Mouse (Mus musculus) thymus, postnatal 0 days (tissue): ENCODE measurements around the gene Eps8l3. TPM values are rescaled to one million over a fixed set of nuclear protein-coding genes. Genes with fewer than 3 reads are reported as not detected.

ENCODE experiments used
- DNase-seq: peaks from one replicate; pipeline ENCODE4 v3.0.0-alpha.2; 2015; ENCODE audit warnings: low spot score
- polyA plus RNA-seq: library from polyadenylated mRNA; unstranded; fragments of >200 nt; fragmentation: Nextera tagmentation; extraction: Ambion mirVana; gene quantifications from 2 replicates; pipeline ENCODE4 v1.2.1, GENCODE M21; 2015

Gene Eps8l3
- polyA plus RNA-seq: 0.12 and 0.13 TPM in 2 replicates

DNA sequence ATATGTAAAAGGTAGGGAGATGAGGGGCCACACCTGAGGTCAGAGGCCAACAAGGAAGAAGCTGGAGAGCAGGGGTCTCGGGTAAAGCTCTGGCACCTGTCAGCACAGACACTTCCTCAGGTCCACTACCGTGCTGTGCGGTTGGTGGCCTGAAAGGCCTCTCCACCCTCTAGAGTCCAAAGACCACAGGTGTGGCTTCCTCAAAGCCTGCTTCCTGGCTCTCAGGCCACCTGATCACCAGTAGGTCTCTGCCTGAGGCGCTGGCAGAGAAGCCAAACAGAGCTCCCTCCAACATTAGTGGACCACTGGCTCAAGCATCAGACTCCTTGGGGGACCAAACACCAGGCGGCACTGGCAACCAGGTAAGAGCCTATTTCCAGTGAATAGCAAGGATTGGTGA, at the start of gene Eps8l3:
Gene Eps8l3 (plus strand): TSS at position 225 of the 400 bp plus-strand sequence.
- no peak for DNase-seq

DNA sequence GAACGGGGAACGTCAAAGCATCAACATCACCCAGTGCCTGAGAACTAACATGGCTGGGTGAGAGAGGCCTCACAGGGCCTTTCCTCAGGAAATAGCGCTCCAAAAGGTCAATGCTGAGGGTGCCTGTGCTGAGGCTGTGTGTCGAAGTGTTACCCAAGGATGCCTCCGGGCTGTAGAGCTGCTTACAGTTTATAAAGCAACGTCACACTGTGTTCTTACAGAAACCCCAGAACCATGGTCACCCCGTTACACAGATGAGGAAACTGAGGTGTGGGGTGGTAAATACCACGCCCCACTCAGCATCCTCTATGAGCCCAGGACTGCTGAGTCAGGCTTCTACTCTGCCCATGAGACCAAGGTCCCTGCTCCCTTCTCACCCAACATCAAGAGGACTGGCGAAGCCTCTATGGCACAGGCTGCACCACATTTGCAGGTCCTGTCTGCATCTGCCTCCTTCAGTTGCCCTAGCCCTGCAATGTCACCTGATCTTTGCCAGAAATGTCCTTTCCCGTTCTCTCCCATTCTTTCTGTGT, 49.1 kb upstream of the Eps8l3 start:
- no peak for DNase-seq

DNA sequence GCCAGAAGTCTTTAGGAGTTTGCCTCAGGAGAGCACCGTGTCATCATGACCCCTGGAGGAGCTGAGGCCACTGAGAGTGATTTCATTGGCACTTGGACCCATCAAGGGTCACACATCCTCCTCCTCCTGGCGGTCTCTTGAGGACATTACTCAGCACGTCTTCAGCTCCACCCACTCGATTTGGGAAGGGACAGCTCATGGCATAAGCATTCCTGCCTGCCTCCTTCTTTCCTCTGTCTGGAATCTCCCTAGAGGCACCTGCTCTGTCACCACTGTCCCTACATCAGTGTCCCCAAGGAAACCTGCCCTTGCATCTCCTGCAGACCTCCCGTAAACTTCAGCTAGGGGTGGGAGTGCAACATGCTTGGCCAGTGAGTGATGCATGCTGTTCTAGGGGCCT, 48.5 kb upstream of the Eps8l3 start:
- DNase-seq: no peak

DNA sequence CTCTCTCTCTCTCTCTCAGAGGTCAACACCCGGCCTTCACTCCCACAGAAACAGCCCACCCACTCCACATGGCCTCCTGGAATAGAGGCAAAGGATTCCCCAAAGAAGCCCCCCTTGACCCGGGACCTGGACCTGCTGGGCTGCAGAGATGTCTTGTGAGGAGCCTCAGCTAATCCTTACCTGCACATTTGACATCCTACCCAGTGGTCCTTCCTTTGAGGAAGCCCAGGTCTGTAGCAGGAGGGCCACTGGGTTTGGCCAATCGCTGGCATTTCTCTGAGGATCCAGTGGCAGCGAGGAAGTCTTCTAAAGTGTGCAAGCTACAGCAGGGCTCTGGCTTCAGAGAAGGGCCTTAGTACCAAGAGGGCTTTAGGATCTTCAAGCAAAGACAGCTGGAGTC, 48.0 kb upstream of the Eps8l3 start:
- no peak for DNase-seq

DNA sequence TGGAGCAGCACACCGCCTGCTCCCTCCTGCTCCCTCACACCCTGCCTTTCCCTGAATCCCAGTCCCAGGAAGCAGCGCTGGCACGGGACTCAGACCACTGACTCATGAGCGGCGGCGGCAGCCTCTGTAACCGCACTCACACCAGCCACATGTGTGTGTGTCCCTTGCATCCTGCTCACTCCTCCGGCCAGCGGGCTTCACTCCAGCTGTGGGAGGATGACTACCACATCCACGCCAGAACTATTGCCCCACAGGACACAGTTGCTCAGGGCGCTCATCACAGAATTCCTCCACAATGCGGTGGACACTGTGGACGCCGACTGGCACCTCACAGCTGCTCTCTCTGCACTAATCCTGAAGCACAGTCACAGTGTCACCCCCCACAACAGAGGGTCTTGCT, 47.4 kb upstream of the Eps8l3 start:
- no peak for DNase-seq

DNA sequence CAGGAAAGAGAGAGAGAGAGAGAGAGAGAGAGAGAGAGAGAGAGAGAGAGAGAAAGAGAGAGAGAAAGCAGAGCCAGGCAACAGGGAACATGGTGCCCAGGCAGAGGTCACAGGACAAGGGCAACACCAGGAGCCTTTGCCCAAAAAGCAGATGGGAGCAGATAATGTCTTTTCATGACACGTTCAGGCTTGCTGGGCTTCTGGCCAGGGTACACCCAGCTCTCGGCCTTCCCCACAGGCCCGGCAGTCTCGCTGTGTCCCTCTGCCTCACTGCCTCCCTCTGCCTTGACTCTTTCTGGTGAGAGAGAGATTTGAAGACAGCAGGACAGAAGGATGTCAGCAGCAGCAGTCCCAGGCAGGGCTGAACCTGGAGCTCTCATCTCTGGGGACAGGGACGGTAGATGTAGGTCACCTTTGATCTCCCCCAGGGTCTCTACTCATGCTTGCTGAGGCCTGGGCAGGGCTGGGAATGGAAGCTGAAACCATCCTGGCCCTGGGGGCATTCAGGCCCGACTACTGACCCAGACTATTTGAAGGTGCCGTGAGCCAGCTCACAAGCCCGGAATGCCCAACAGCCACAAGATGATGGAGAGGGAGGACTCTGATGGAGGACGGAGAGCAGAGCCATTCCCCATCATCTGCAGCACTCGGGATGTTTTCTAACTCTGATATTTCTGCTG, 45.0 kb upstream of the Eps8l3 start:
- DNase-seq: no peak

DNA sequence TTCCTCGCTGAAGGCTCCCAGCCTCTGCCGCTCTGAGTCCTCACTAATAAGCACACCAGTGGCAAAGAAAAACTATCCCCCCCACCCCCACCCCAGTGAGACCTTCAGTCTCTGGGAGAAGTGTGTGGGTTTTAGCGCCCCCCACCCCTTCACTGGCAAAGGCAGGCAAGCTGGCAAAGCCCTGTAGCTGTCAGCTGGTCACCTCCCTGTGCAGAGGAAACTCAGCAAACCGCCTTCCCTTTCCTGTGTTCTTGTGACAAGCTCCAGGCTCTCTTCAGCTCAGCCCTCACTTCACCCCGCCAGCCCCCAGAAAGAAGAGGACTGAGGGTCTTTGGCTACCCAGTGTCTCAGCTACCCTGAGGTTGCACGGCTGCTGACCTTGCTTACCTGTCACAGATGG, 44.4 kb upstream of the Eps8l3 start:
- no peak for DNase-seq

DNA sequence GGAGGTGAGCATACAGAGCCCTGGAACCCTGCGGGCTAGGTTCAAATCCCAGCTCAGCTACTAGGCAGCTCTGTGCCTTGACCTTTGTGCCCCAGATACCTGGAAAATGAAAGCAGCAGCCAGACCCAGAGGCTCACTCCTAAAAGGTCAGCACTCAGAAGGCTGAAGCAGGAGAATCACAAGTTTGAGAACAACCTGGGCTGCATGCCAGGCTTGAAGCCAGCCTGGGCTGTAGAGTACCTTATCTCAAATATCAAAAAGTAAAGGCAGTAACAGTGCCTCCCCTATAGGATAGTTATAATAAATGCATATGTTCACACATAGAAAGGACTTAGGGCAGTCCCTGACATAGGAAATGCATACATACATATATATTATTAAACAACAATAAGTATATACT, 43.7 kb upstream of the Eps8l3 start:
- DNase-seq: no peak

DNA sequence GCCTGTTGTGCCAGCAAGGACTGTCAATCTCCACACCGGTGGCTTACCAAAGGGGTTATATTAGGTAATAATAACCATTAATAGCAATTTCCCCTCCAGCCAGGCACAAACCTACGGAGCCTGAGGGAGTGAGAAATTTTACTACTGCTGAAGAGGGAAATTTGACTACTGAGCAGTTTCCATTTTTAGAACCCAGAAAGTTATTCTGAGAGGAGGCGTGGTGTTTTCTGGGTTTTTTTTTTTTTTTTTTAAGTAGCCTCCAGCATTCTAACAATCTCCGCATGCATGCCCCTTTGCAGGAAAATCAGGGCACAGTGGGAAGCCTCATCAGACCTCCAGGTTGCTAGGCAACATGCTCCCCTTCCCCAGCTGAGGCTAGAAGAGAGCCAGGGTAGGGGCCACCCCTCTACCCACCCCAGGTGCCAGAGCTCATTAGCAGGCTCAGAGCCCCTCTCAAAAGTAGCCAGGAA, 43.1 kb upstream of the Eps8l3 start:
- no peak for DNase-seq

DNA sequence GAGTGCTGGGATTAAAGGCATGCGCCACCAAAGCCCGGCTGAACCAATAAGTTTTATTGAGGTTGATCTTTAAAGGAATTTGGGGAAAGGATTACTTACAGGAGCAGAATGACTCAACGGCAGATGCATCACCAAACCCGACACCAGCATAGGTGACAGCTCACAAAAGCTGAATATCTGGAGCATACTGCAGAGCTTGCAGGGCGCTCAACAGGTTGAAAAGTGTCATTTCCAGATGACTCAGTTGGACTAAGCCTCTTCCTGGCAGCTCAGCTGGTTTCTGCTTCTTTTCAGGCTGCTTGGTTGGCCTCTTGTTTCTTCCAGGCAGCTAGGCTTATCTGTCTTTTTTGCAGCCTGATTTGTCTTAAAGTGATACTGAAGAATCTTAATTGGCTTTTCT, 41.7 kb upstream of the Eps8l3 start:
- no peak for DNase-seq

DNA sequence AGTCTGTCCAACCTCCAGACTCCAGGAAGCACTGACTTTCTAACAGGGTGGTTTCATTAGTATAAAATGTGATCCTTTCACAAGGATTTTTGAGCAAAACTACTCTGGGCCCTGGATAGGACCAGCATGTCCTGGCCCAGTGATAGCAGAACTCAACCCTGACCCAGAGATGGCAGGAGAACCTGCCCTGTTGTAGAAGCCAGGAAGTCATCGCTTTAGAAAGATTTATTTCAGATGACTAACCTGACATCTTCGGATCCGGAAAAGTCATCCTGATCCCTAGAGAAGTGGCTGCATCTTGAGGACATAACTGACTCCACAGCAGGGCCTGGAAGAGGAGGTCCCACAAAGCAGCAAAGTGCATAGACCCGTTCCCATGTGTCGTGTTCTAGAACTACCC, 37.2 kb upstream of the Eps8l3 start:
- DNase-seq: no peak

DNA sequence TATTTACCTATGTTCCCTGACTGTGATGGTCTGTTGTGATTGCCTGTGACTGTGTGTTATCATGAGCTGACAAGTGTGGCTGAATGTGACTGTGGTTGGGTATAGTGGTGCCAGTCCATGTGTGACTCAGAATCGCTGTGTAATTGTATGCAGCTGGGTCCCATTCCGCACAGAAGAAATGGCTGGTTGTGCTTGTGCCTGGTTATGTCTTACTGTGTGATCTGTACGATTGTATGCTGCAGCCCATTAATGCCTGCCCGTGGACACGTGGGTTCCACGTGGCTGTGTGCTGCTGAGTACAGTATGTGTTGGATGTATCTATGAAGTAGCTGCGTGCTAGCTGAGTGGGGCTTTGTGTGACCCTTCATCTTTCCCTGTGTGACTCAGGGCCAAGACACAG, 36.2 kb upstream of the Eps8l3 start:
- DNase-seq: no peak

DNA sequence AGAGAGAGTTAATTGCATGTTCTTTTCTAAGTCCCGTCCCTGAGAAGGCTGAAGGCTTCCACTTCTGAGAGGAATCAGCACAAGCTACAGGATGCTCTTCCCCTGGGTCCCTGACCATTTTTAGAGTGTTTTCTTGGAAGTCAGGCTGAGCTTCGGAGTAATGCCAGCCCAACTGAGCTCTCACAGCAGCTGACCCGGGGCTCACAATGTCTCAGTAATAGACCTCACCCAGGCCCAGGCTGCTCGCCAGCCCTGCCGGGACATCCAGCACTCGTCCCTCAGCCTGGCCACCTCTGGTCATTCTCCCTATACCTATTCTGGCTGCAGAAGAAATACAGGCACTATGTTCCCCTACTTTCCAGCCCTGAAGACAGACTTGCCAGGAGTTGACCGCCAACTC, 35.7 kb upstream of the Eps8l3 start:
- DNase-seq: no peak

DNA sequence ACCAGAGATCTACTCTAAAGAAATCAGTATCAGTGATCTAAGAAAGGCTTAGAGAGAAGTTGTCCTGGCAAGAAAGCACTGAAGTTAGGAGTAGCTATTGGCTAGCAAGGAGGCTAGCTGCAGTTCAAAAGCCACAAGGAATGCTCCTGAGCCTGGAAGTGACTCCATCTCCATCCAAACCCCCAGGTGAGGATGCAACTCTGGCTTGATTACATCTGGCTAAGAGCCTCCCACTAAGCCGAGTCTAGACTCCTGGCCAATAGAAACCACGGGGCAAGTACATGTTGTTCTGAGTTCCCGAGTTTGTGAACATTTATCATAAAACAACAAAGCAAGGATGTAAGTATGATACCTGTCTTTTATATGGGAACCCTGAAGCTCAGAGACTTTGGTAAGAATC, 33.6 kb upstream of the Eps8l3 start:
- DNase-seq: no peak

DNA sequence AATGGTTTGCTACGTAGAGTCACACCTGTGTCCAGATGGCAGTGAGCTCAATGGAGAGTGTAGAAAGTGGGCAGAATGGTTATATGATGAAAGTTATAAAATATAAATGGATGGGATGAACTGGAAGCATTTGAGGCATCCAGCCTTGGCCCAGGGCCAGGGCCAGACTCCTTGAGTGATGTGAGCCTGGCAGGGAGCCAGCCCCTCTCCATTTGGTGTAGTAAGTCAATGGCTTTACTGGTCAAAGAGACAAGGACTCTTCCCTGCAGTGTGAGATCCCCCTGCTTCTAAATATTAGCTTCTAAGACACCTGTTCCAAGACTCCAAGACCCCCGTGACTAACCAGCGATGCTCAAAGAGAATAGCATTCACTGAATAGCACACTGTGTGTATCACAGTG, 33.0 kb upstream of the Eps8l3 start:
- no peak for DNase-seq

DNA sequence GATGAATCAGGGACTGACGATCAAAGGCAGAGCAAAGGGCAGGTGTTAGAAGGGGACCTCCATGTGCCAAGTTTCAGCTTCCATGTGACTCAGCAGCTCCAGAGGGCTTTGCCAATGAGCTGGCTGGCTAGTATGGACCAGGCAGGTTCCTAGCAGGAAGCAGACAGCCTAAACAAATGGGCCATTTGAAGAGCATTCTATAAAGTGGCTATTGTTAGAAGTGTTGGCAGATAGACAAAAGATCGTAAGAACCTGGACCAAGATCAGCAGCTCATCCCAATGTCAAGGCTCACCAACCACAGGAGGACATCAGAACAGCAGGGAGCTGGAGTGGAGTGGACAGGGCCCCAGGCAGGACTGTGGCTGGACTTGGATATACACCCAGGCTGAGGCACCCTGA, 32.5 kb upstream of the Eps8l3 start:
- no peak for DNase-seq

DNA sequence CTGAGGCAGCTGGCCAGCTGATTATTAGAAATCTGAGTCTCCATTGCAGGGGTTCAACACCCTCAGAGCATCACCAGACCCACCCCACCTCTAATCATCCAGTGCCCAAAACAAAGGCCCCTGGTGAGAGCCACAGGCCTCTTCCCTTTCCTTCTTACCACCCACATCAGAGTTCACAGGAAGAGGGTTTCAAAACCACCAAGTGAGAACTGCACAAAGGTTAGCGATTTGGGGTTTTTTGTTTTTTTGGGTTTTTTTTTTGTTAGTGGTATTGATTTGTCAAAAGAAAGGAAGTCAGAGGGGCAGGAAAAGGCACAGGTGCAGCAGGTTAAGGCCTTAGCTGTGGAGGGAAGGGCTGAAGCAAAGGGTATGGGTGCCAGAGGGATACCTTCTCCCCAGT, 30.9 kb upstream of the Eps8l3 start:
- peak; percentile 21 for DNase-seq

DNA sequence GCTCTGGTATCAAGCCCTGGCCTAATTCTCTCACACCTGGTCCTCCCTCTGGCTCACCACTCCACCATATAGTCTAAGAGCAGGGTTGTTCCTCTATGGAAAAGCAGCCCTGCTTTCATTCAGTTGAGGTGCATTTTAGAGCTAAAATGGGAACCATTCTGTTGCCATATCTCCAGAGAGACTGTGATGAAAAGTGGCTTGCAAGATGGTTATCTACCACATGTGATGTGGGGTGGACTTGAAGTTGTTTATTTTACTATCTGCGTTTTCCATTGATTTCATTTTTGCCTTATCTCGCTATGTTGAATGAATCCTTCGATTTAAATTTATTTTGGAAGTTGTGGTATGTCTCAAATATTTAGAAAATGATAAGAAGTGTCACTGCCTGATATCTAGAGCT, 30.2 kb upstream of the Eps8l3 start:
- DNase-seq: no peak

DNA sequence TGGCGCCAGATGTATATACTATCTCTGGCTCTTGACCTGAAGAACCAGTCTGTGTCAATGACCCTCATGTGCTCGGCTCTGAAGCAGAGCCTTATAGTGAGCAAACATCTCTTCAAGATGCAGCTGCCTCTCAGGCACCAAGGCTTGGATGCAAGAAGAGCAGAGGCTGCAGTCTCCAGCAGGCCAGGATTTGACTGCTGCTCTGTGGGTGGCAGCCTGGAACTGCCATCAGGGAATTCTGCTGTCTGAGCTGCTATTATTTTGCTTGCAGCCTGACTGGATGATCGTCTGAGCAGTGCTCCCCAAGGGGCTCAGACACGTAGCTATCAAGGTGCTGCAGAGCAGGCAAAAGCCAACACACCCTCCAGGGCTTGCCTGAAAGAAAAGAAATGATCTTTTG, 28.9 kb upstream of the Eps8l3 start:
- no peak for DNase-seq

DNA sequence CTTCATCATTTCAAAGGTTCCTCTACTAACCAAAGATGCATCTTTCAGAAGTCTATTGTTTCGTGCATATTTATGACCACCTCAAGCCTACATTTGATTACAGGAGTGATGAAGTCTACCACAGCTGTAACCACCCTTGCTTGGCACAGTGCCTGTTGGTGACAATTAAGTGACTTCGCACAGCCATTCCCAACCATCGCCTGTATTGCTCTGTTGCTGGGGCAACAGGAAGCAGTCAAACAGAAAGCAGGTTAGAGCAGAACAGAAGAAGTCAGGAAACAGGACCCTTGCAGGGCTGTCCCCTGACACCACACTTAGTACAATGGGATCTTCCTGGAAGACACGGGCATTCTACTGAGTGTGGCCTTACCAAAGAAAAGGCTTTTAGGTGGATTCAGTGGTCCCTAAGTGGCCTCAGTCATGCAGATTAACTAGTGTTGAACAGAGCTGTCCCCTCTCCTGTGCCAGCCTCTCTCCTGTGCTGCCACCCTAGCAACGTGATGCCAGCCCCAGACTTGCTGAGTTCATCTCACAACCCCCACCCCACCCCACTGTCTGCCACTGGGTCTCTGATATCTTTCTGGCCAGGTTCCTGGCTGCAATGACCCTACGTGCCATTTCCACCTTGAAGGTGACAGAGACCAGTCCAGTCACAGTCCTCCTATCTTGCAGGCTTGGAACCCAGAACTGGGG, 27.9 kb upstream of the Eps8l3 start:
- no peak for DNase-seq

DNA sequence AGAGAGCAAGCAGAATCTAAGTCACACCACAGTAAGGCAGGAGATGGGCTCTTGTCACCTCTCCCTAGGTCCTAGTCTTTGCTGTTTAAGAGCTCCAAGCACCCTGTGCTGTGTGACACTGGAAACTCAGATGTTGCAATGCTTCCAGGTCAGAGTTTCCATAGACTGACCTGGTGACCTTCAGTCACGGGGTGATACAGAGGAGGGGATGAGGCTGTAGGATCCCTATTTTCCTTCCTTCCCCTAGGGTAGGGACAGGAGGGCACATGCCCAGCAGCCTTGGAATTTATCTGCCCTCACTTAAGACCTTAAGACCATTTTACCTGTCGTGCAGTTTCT, 27.4 kb upstream of the Eps8l3 start:
- DNase-seq: no peak

DNA sequence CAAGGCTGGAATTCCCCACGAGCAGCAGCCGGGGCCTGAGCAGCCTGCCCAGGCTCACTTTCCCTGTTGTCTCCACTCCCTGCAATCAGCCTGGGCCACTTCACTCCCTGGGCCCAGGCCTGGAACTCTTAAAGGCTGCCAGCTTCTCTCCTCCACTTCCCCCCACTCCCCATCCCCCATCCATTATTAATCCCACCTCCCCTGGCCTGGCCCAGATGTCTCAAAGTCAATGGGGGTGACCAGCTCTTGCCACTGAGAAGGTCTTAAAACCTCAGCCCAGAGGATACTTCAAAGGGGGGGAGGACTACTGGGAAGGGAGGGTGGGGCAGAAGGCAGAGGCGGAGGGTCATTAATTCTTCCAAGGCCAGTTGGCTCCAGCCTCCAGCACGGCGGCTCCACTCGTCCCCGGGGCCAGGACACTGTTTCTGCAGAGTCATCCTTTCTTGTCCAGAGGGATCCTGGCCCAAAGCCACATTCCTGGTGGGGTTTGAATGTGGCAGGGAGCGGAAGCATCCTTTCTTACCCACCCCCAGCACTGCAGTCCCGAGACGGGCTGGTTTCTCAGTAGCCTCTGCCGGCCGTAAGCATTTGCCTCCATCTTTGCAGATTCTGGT, 26.5 kb upstream of the Eps8l3 start:
- DNase-seq: no peak

DNA sequence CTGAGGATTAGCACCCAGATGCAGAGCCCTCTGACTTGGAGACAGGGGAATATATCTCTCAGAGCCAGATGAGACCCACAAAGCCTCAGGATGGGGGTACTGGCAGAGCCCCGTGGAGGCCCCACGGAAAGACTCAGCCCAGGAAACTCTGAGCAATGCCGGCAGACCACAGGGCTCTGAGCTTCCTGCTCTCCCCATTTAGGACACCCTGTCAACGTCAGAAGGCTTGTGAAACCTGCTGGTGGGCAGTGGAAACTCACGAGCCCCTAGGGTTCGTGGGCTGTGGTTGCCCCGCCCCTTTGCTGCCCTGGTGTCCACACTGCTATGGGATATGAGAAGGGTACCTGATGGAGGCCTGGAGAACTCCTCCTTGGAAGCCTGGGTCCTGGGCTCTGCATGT, 24.2 kb upstream of the Eps8l3 start:
- DNase-seq: no peak
